Mouse (Mus musculus) erythroblast, embryonic 14.5 days (primary cell): ENCODE measurements around the gene Mbnl3.

Source experiments
- GATA1 ChIP-seq: IDR thresholded peaks from 2 replicates; pipeline ENCODE4 v1.6.1; 2012; ENCODE audit warnings: low read length, inconsistent platforms, mixed read lengths
- TAL1 ChIP-seq: IDR thresholded peaks from 3 replicates; pipeline ENCODE4 v1.6.1; 2012; ENCODE audit warnings: low read length, inconsistent platforms, mixed read lengths

GRCm38 (mm10) chrX:51131325-51131724 lies 75.0 kb downstream of the Mbnl3 start:
- TF ChIP-seq TAL1 (no peak), GATA1 (no peak)
